Mouse (Mus musculus) MEL (cell line): ENCODE results near the gene Speg. TPM values are rescaled to one million over a fixed set of nuclear protein-coding genes. Genes with fewer than 3 reads are reported as not detected.

ENCODE experiments used
- DNase-seq: peaks from one replicate; pipeline ENCODE4 v3.0.0; 2011; ENCODE audit warnings: low read depth, low spot score
- H3K27ac ChIP-seq: 2 replicates; pipeline ENCODE4 v1.5.1; 2012; ENCODE audit warnings: low read depth, mild to moderate bottlenecking, control low read depth, low read length, moderate library complexity; ENCODE audit not compliant: control insufficient read depth
- H3K27me3 ChIP-seq, 2 experiments: fragments of 150-350 bp in 1 of 2; sonication (generic) in 1 of 2; 2 replicates each; pipeline ENCODE4 v1.6.1; 2012; ENCODE audit warnings: low read length in 2 of 2, mild to moderate bottlenecking in 2 of 2, improper control_type of control experiment in 1 of 2, moderate library complexity in 1 of 2; ENCODE audit not compliant: insufficient read depth in 2 of 2, control insufficient read depth in 1 of 2
- H3K36me3 ChIP-seq, 2 experiments: 2 replicates each; pipeline ENCODE4 v1.6.1; 2012 to 2014; ENCODE audit warnings: low read length in 2 of 2, improper control_type of control experiment in 1 of 2, inconsistent platforms in 1 of 2, mild to moderate bottlenecking in 1 of 2; ENCODE audit not compliant: insufficient read depth in 2 of 2, control insufficient read depth in 1 of 2
- H3K4me1 ChIP-seq, 2 experiments: fragments of 150-350 bp in 1 of 2; sonication (generic) in 1 of 2; 2 replicates each; pipeline ENCODE4 v1.6.1; 2012; ENCODE audit warnings: low read length in 2 of 2, improper control_type of control experiment in 1 of 2, mild to moderate bottlenecking in 1 of 2; ENCODE audit not compliant: insufficient read depth in 2 of 2, control insufficient read depth in 1 of 2
- H3K4me3 ChIP-seq, 2 experiments: fragments of 150-350 bp in 1 of 2; sonication (generic) in 1 of 2; 2 replicates each; pipeline ENCODE4 v1.5.1; 2012; ENCODE audit warnings: low read depth in 2 of 2, low read length in 2 of 2, mild to moderate bottlenecking in 2 of 2, moderate library complexity in 2 of 2, control low read depth in 1 of 2, improper control_type of control experiment in 1 of 2; ENCODE audit not compliant: control insufficient read depth in 1 of 2, insufficient read depth in 1 of 2
- H3K79me2 ChIP-seq: 2 replicates; pipeline ENCODE4 v1.6.1; 2012; ENCODE audit warnings: mild to moderate bottlenecking, low read length, moderate library complexity; ENCODE audit not compliant: control insufficient read depth, poor library complexity, insufficient read depth
- H3K9ac ChIP-seq: 2 replicates; pipeline ENCODE4 v1.6.1; 2012; ENCODE audit warnings: low read depth, mild to moderate bottlenecking, control low read depth, low read length, moderate library complexity; ENCODE audit not compliant: control insufficient read depth, poor library complexity, severe bottlenecking
- H3K9me3 ChIP-seq: fragments of 150-350 bp; sonication (generic); replicated peaks from 2 replicates; pipeline ENCODE4 v1.6.1; 2012; ENCODE audit warnings: mild to moderate bottlenecking, low read length, improper control_type of control experiment, moderate library complexity; ENCODE audit not compliant: insufficient read depth
- CHD1 ChIP-seq: IDR thresholded peaks from 2 replicates; pipeline ENCODE4 v1.6.1; 2012; ENCODE audit warnings: low read depth, mild to moderate bottlenecking, inconsistent platforms, low read length, improper control_type of control experiment
- CHD2 ChIP-seq: IDR thresholded peaks from 2 replicates; pipeline ENCODE4 v1.6.1; 2011; ENCODE audit warnings: low read length, improper control_type of control experiment
- CTCF ChIP-seq, 3 experiments: IDR thresholded peaks in 2 of 3; conservative IDR thresholded peaks in 1 of 3; 2 replicates each; pipeline ENCODE4 v1.5.1; 2011 to 2012; ENCODE audit warnings: low read length in 3 of 3, low read depth in 2 of 3, mild to moderate bottlenecking in 2 of 3, improper control_type of control experiment in 1 of 3, inconsistent platforms in 1 of 3, mixed read lengths in 1 of 3, moderate library complexity in 1 of 3; ENCODE audit not compliant: control insufficient read depth in 1 of 3, insufficient read depth in 1 of 3, poor library complexity in 1 of 3, severe bottlenecking in 1 of 3
- E2F4 ChIP-seq: IDR thresholded peaks from 2 replicates; pipeline ENCODE4 v1.6.1; 2011; ENCODE audit warnings: low read depth, low read length, improper control_type of control experiment, borderline replicate concordance
- ELF1 ChIP-seq: IDR thresholded peaks from 2 replicates; pipeline ENCODE4 v1.6.1; 2014; ENCODE audit warnings: low read depth, mild to moderate bottlenecking, inconsistent platforms, low read length, improper control_type of control experiment, moderate library complexity
- HCFC1 ChIP-seq: IDR thresholded peaks from 2 replicates; pipeline ENCODE4 v1.6.1; 2012; ENCODE audit warnings: low read depth, mild to moderate bottlenecking, inconsistent platforms, low read length, improper control_type of control experiment, moderate library complexity
- JUND ChIP-seq: IDR thresholded peaks from 2 replicates; pipeline ENCODE4 v1.6.1; 2011; ENCODE audit warnings: low read depth, mild to moderate bottlenecking, improper control_type of control experiment, low read length
- MAFK ChIP-seq: IDR thresholded peaks from 2 replicates; pipeline ENCODE4 v1.6.1; 2011; ENCODE audit warnings: low read depth, mild to moderate bottlenecking, low read length, improper control_type of control experiment, borderline replicate concordance
- MAX ChIP-seq: IDR thresholded peaks from 2 replicates; pipeline ENCODE4 v1.6.1; 2011; ENCODE audit warnings: low read length, improper control_type of control experiment
- MAZ ChIP-seq: IDR thresholded peaks from 2 replicates; pipeline ENCODE4 v1.6.1; 2012; ENCODE audit warnings: low read depth, mild to moderate bottlenecking, inconsistent platforms, low read length, improper control_type of control experiment
- MEF2A ChIP-seq: IDR thresholded peaks from 2 replicates; pipeline ENCODE4 v1.6.1; 2014; ENCODE audit warnings: low read depth, mild to moderate bottlenecking, inconsistent platforms, low read length, improper control_type of control experiment; ENCODE audit not compliant: poor library complexity, insufficient replicate concordance, severe bottlenecking; ENCODE audit errors: extremely low read depth
- NRF1 ChIP-seq: IDR thresholded peaks from 2 replicates; pipeline ENCODE4 v1.6.1; 2014; ENCODE audit warnings: low read depth, mild to moderate bottlenecking, inconsistent platforms, low read length, improper control_type of control experiment, moderate library complexity; ENCODE audit not compliant: poor library complexity, insufficient read depth, severe bottlenecking
- POLR2A ChIP-seq, 2 experiments: IDR thresholded peaks; 2 replicates each; pipeline ENCODE4 v1.6.1; 2011 to 2012; ENCODE audit warnings: low read length in 2 of 2, mild to moderate bottlenecking in 2 of 2, control low read depth in 1 of 2, improper control_type of control experiment in 1 of 2, low read depth in 1 of 2, moderate library complexity in 1 of 2; ENCODE audit not compliant: control insufficient read depth in 1 of 2, insufficient read depth in 1 of 2, poor library complexity in 1 of 2
- POLR2AphosphoS5 ChIP-seq: IDR thresholded peaks from 2 replicates; pipeline ENCODE4 v1.6.1; 2012; ENCODE audit warnings: low read depth, borderline replicate concordance, mild to moderate bottlenecking, inconsistent platforms, low read length, moderate library complexity, mixed read lengths
- RAD21 ChIP-seq: IDR thresholded peaks from 2 replicates; pipeline ENCODE4 v1.6.1; 2011; ENCODE audit warnings: mild to moderate bottlenecking, low read depth, low read length, improper control_type of control experiment
- RCOR1 ChIP-seq: IDR thresholded peaks from 2 replicates; pipeline ENCODE4 v1.6.1; 2012; ENCODE audit warnings: low read depth, mild to moderate bottlenecking, inconsistent platforms, low read length, improper control_type of control experiment
- SMC3 ChIP-seq: IDR thresholded peaks from 2 replicates; pipeline ENCODE4 v1.6.1; 2011; ENCODE audit warnings: low read depth, low read length, improper control_type of control experiment
- TCF12 ChIP-seq: IDR thresholded peaks from 2 replicates; pipeline ENCODE4 v1.6.1; 2014; ENCODE audit warnings: low read depth, mild to moderate bottlenecking, inconsistent platforms, low read length, improper control_type of control experiment, moderate library complexity
- USF1 ChIP-seq: IDR thresholded peaks from 2 replicates; pipeline ENCODE4 v1.6.1; 2014; ENCODE audit warnings: low read depth, mild to moderate bottlenecking, inconsistent platforms, low read length, improper control_type of control experiment, moderate library complexity
- ZKSCAN1 ChIP-seq: IDR thresholded peaks from 2 replicates; pipeline ENCODE4 v1.6.1; 2012; ENCODE audit warnings: low read depth, mild to moderate bottlenecking, inconsistent platforms, low read length, improper control_type of control experiment, moderate library complexity
- ZMIZ1 ChIP-seq: IDR thresholded peaks from 2 replicates; pipeline ENCODE4 v1.6.1; 2012; ENCODE audit warnings: low read depth, mild to moderate bottlenecking, inconsistent platforms, low read length, improper control_type of control experiment, moderate library complexity
- polyA plus RNA-seq, 2 experiments: library from polyadenylated mRNA; stranded (reverse) in 1 of 2; unstranded in 1 of 2; fragments of >175 nt in 1 of 2; fragments of >200 nt in 1 of 2; gene quantifications; 2 replicates each; pipeline versions ENCODE4 v1.2.1 to v1.2.4; 2012; ENCODE audit warnings: low replicate concordance in 2 of 2, low read depth in 1 of 2; ENCODE audit not compliant: insufficient read length in 2 of 2, insufficient read depth in 1 of 2, missing spikeins in 1 of 2
- total RNA-seq: library from RNA; depleted of rRNA; stranded (reverse); fragments of 300-350 nt; gene quantifications from 2 replicates; pipeline ENCODE4 v1.2.3, GENCODE M21; 2012; rRNA removed

Speg gene
- total RNA-seq: 1.7 and 1.8 TPM in 2 replicates
- polyA plus RNA-seq: 1 to 10 TPM in 1 of 2 experiments, not detected in 1; 9.5 TPM

- H3K36me3 ChIP-seq: 0 out of 4 replicates have a peak, but pooled peaks cover 0 to 3% of the 10 kb centered on the region in 2 experiments
Measured at GRCm38 (mm10) chr1:75374950-75375936, at the start of gene Speg. Gene Speg (plus strand): TSS chr1:75375297.

GRCm38 (mm10) chr1:75327461-75327860 lies 47.6 kb upstream of the Speg start:
- Histone ChIP-seq H3K9ac (no peak overlapping the region), H3K4me1 (no peaks in the 10 kb centered on the region), H3K27ac (no peak overlapping the region), H3K4me3 (no peak overlapping the region), H3K9me3 (no peaks in the 10 kb centered on the region), H3K36me3 (peaks cover 0 to 2% of the 10 kb centered on the region in 2 experiments; a peak in 1 of 4 replicates), H3K27me3 (no peaks in the 10 kb centered on the region; a peak in 1 of 4 replicates), H3K79me2 (no peaks in the 10 kb centered on the region)
- DNase-seq: peak; percentile 30
- peak; percentile 14; the same call in 1 of the 2 replicates for TF ChIP-seq SMC3
- no peak for TF ChIP-seq JUND
- TF ChIP-seq CTCF (IDR thresholded peaks at IDR 0.05 in 2 of 3, conservative IDR thresholded peaks at IDR 0.05 in 1 of 3; ENCODE audit: control insufficient read depth in 1 of 3, insufficient read depth in 1 of 3, low read depth in 2 of 3, low read length in 3 of 3, poor library complexity in 1 of 3, severe bottlenecking in 1 of 3): peak; percentile 1 to 27 (median 23); a peak in 2 of 6 replicates
- TF ChIP-seq MAZ: no peak
- peak; percentile 16 for TF ChIP-seq RAD21
- TF ChIP-seq ELF1: no peak
- TF ChIP-seq HCFC1: no peak
- TF ChIP-seq RCOR1: no peak
- no peak for TF ChIP-seq POLR2A (IDR thresholded peaks at IDR 0.05; ENCODE audit: control insufficient read depth in 1 of 2, insufficient read depth in 1 of 2, low read depth in 1 of 2, low read length in 2 of 2, poor library complexity in 1 of 2)

More at GRCm38 (mm10) chr1:75374950-75375936, at the start of gene Speg:
- no peak for DNase-seq
- H3K27me3 ChIP-seq: no peaks in the 10 kb centered on the region
- TF ChIP-seq E2F4 (no peak), CHD1 (no peak), MAX (no peak), MAFK (no peak), TCF12 (no peak), MEF2A (no peak), POLR2AphosphoS5 (no peak), NRF1 (no peak), CTCF (IDR thresholded peaks at IDR 0.05 in 2 of 3, conservative IDR thresholded peaks at IDR 0.05 in 1 of 3; ENCODE audit: control insufficient read depth in 1 of 3, insufficient read depth in 1 of 3, low read depth in 2 of 3, low read length in 3 of 3, poor library complexity in 1 of 3, severe bottlenecking in 1 of 3) (no peak), USF1 (no peak), CHD2 (no peak), ZMIZ1 (no peak), ZKSCAN1 (no peak)
- TF ChIP-seq, all 39 proteins: peak for 0
- Histone ChIP-seq H3K9ac (no peak within 1 kb of the TSS), H3K4me3 (no peak within 1 kb of the TSS), H3K79me2 (no peaks in the 10 kb centered on the region), H3K4me1 (peaks cover 0 to 9% of the 10 kb centered on the region in 2 experiments; a peak in 2 of 4 replicates), H3K9me3 (no peaks in the 10 kb centered on the region), H3K27ac (no peak within 1 kb of the TSS)
